Mouse (Mus musculus) B cell, adult 67 days (primary cell): Measurements from ENCODE around the gene Tlr9. TPM values are rescaled to one million over a fixed set of nuclear protein-coding genes. Genes with fewer than 3 reads are reported as not detected.

Experiments
- total RNA-seq, 2 experiments: library from RNA; stranded (reverse); gene quantifications; 4 replicates each; pipeline ENCODE4 v1.2.4; 2023

Tlr9 gene
- 100 to 1,000 TPM; 158 to 171 TPM for total RNA-seq

GRCm38 (mm10) chr9:106222261-106222851 lies at the start of gene Tlr9:
Tlr9 (plus strand) TSS chr9:106222598.

DNA sequence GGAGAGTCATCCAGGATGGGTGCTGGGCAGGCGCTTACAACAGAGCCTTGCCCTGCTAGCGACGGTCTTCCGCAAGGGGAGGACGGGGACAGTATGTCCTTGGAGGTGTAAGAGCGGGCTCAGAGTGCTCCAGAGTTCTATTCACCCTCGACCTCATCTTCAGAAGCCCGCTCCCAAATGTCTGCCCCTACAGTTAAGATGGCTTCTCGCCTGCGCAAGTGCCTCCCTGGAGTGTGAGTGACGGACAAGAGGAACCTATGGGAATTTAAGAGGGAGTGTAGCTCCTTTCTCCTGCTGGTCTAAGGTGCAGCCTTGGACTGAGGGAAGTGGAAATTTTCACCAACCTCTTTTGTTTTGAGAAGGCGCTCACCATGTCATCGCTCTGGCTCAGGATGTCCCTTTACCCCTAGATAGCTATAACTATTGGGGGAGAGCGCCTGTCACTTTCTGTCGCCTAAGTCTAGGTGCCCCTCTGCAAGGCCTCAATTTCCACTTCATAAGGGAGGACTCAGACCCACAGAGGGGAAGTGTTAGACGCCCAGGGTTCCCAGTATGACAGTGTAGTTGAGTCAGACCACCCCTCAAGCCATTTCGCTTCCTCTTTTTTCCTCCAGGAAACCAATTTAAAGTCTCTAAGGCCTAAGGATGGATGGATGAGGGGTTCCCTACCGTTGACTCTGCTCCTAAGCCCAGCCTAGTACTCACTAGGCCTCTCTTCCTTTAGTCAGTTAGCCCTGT lies 22.7 kb upstream of the Tlr9 start, which contains the start of gene Ppm1m:
Ppm1m (minus strand) TSS at position 212 of the 738 bp plus-strand sequence.

DNA sequence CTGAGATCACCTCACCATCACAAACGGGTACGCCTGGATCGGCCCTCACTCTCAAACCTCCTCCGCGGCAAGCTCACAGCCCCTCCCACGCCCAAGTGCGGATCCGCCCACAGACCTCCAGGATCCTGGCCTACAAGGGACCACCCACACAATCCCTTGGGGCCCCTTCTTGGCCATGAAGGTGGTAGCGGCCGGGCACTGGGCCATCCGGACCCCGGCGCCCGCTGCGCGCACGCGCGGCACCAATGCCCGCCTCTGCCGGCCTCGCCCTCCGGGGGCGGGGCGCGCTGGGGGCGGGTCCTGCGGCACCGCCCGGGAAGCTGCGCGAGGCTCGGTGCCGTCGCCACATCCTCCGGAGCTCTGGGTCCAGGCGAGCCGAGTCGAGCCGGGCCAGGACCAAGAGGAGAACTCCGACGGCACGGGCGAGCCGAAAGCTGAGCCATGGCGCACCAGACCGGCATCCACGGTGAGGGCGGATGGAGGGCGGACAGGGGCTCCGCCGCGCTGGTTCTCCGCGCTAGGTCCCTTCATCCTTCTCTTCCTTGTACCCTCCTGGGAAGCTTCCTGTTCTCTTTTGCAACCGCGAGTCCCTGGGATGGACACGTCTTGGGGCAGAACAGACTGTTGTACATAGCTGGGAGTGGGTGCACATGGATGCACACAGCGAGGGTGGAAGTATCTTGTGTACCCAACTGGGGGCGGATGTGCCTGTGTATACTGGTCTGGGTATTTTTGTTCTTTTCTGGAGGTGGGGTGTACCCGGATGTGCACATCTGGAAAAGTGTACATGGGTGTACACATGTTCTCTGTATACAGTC lies 19.4 kb upstream of the Tlr9 start, which contains the start of gene Twf2:
Twf2 (plus strand) TSS at position 290 of the 818 bp plus-strand sequence.

Other genes starting within 250 kb of the Tlr9 start
- not detected for gene Col6a4, start 125.8 kb upstream of the Tlr9 start, total RNA-seq
- gene Glyctk, start 64.5 kb upstream of the Tlr9 start, total RNA-seq = 1 to 10 TPM; 7.3 to 8.3 TPM
- gene Wdr82, start 51.7 kb upstream of the Tlr9 start, total RNA-seq = 100 to 1,000 TPM; 111 to 126 TPM
- 100 to 1,000 TPM in 1 of 2 experiments, 10 to 100 TPM in 1; 93.6 to 103 TPM for gene Ppm1m, start 22.9 kb upstream of the Tlr9 start, total RNA-seq
- 10 to 100 TPM; 74.4 to 75.5 TPM for gene Twf2, start 19.5 kb upstream of the Tlr9 start, total RNA-seq
- 10 to 100 TPM; 44.0 to 54.8 TPM for gene Alas1, start 26.1 kb downstream of the Tlr9 start, total RNA-seq
- gene Poc1a, start 58.5 kb downstream of the Tlr9 start, total RNA-seq = 1 to 10 TPM; 2.6 to 5.6 TPM
- gene Dusp7, start 146.0 kb downstream of the Tlr9 start, total RNA-seq = 10 to 100 TPM; 32.4 to 33.5 TPM
- gene Rpl29, start 206.9 kb downstream of the Tlr9 start, total RNA-seq = 100 to 1,000 TPM; 725 to 762 TPM
- 10 to 100 TPM; 19.8 to 22.0 TPM for gene Acy1, start 215.7 kb downstream of the Tlr9 start, total RNA-seq
- gene Abhd14b, start 224.9 kb downstream of the Tlr9 start, total RNA-seq = 1 to 10 TPM; 7.3 to 7.4 TPM
- gene Abhd14a, start 225.1 kb downstream of the Tlr9 start, total RNA-seq = 1 to 10 TPM; 7.1 to 8.2 TPM
- gene Pcbp4, start 230.7 kb downstream of the Tlr9 start, total RNA-seq = 1 to 10 TPM; 5.3 to 9.0 TPM
- gene Gpr62, start 243.3 kb downstream of the Tlr9 start, total RNA-seq = under 1 TPM; 0.52 to 0.92 TPM